Comparison of ENCODE assay signal across 28 mouse cellular contexts in the genomic region with DNA sequence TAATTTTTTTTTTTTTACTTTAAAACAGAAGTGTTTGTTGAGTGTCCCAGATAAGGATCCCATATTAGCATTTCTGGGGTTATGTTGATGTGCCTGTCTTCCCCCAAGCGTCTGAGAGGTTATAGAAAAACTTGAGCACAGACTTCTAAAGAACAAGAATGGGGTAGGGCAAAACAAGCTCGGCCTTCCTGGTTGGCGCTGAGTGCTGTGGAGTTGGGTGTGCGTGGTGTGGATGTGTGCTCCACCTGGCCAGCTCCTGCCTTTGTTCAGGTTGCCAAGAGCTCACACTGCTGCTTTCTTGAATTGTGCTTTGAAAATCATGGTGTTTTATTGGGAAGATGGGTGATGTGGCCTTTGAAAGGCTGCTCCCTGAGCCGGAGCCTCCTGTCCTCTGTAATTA. TPM values are rescaled to one million over a fixed set of nuclear protein-coding genes. Genes with fewer than 3 reads are reported as not detected.
DNase-seq lines count a peak whose midpoint lies in the region; ATAC-seq and TF ChIP-seq lines count a peak whose summit lies in the region.
"Had no signal": no experiment of that assay in that cellular context is flagged by ENCODE, and none has a peak within 500 bp of the region (broad histone marks: within the 10 kb centered on the region; RNA-seq: fewer than 3 reads in every experiment).

No protein-coding gene starts in this region.

- TF ChIP-seq POLR2A in lung, adult 2 months (IDR thresholded peaks at IDR 0.05; ENCODE audit: borderline replicate concordance, extremely low read depth, low read depth, low read length): no peak
- no peak for TF ChIP-seq POLR2A in MEL (IDR thresholded peaks at IDR 0.05; ENCODE audit: control insufficient read depth in 1 of 2, insufficient read depth in 1 of 2, low read depth in 1 of 2, low read length in 2 of 2, poor library complexity in 1 of 2)

- 0 out of 2 replicates have a peak overlapping the region, but pooled peaks have one; percentile 17 for H3K4me2 ChIP-seq in lung, embryonic 16.5 days (ENCODE audit: low read depth, low read length)
- H3K4me2 ChIP-seq: embryonic facial prominence, embryonic 12.5 days; heart, embryonic 12.5 days; hindbrain, embryonic 14.5 days; liver, embryonic 15.5 days had no signal

- no peaks in the 10 kb centered on the region for H3K27me3 ChIP-seq in MEL (ENCODE audit: control insufficient read depth in 1 of 2, insufficient read depth in 2 of 2, low read length in 2 of 2)
- no peaks in the 10 kb centered on the region for H3K27me3 ChIP-seq in lung, embryonic 16.5 days (ENCODE audit: control insufficient read depth, insufficient read depth, low read depth, low read length)
- H3K27me3 ChIP-seq: CH12.LX; embryonic facial prominence, embryonic 12.5 days; heart, embryonic 12.5 days; liver, embryonic 15.5 days had no signal

- TF ChIP-seq CTCF in lung, adult 2 months (IDR thresholded peaks at IDR 0.05; ENCODE audit: insufficient read depth, low read length): no peak
- TF ChIP-seq CTCF in MEL (IDR thresholded peaks at IDR 0.05 in 2 of 3, conservative IDR thresholded peaks at IDR 0.05 in 1 of 3; ENCODE audit: control insufficient read depth in 1 of 3, insufficient read depth in 1 of 3, low read depth in 2 of 3, low read length in 3 of 3, poor library complexity in 1 of 3, severe bottlenecking in 1 of 3): no peak

- peak overlapping the region; percentile 89 for H3K27ac ChIP-seq in MEL (ENCODE audit: control insufficient read depth, low read depth, low read length)
- peak overlapping the region; percentile 98 for H3K27ac ChIP-seq in lung, embryonic 16.5 days (ENCODE audit: low read length)
- H3K27ac ChIP-seq: embryonic facial prominence, embryonic 12.5 days; hindbrain, embryonic 14.5 days; left cerebral cortex, adult 2 months; liver, embryonic 15.5 days had no signal

- peak; percentile 65 to 74 for DNase-seq in lung, adult 18-20 months
- DNase-seq in lung, adult 2 months: no peak
- peak; percentile 47 for DNase-seq in MEL (ENCODE audit: low read depth, low spot score)
- no peak for DNase-seq in right cerebral cortex, postnatal 10 days (ENCODE audit: low spot score in 2 of 2)
- no peak for DNase-seq in kidney, postnatal 10 days
- DNase-seq: adrenal gland, adult 8-10 months; B cell, adult 2 months; cerebellum, adult 18-20 months; cerebellum, postnatal 14 days; gastrocnemius, postnatal 25 days; heart, adult 18-20 months; heart, postnatal 10 days; kidney, adult 18-20 months; liver; right cerebral cortex, postnatal 25 days; thymus, postnatal 36 days had no signal

- H3K36me3 ChIP-seq in MEL (ENCODE audit: control insufficient read depth in 1 of 2, insufficient read depth in 2 of 2, low read length in 2 of 2): peaks cover 45 to 46% of the 10 kb centered on the region in 2 experiments
- H3K36me3 ChIP-seq in lung, embryonic 16.5 days (ENCODE audit: control insufficient read depth, insufficient read depth, low read length): peaks cover 5% of the 10 kb centered on the region
- H3K36me3 ChIP-seq: liver, embryonic 15.5 days had no signal

- no peaks in the 10 kb centered on the region for H3K9me3 ChIP-seq in MEL (replicated peaks; ENCODE audit: insufficient read depth, low read length)
- no peaks in the 10 kb centered on the region for H3K9me3 ChIP-seq in lung, embryonic 16.5 days (ENCODE audit: control insufficient read depth, low read length)
- H3K9me3 ChIP-seq: embryonic facial prominence, embryonic 12.5 days; heart, embryonic 12.5 days; liver, embryonic 15.5 days had no signal

- no peak overlapping the region for H3K4me3 ChIP-seq in lung, adult 2 months (replicated peaks; ENCODE audit: extremely low read depth, low read depth, low read length)
- peak overlapping the region in 1 of 2 experiments; percentile 25; a peak in 1 of 4 replicates for H3K4me3 ChIP-seq in MEL (ENCODE audit: control insufficient read depth in 1 of 2, insufficient read depth in 1 of 2, low read depth in 2 of 2, low read length in 2 of 2)
- H3K4me3 ChIP-seq in lung, embryonic 16.5 days (ENCODE audit: low read length): no peak overlapping the region
- H3K4me3 ChIP-seq: embryonic facial prominence, embryonic 12.5 days; heart, embryonic 12.5 days; left cerebral cortex, adult 2 months; liver, embryonic 15.5 days had no signal

- WGBS in lung, adult 2 months: 66% methylated on average over 5 of the region's 5 CpGs
- WGBS in lung, embryonic 16.5 days: 68% methylated on average over 5 of the region's 5 CpGs

- TF ChIP-seq RAD21 in MEL (IDR thresholded peaks at IDR 0.05; ENCODE audit: low read depth, low read length): no peak

- peaks cover 31% of the 10 kb centered on the region for H3K4me1 ChIP-seq in lung, adult 2 months (ENCODE audit: control insufficient read depth, insufficient read depth, low read length)
- peaks cover 37 to 51% of the 10 kb centered on the region in 2 experiments for H3K4me1 ChIP-seq in MEL (ENCODE audit: control insufficient read depth in 1 of 2, insufficient read depth in 2 of 2, low read length in 2 of 2)
- peaks cover 16% of the 10 kb centered on the region for H3K4me1 ChIP-seq in lung, embryonic 16.5 days (replicated peaks; ENCODE audit: control insufficient read depth, insufficient read depth, low read length)
- H3K4me1 ChIP-seq: liver, embryonic 15.5 days had no signal

- peaks cover 15% of the 10 kb centered on the region for H3K79me2 ChIP-seq in MEL (ENCODE audit: control insufficient read depth, insufficient read depth, low read length, poor library complexity)

- ATAC-seq in lung, embryonic 16.5 days (ENCODE audit: low read depth): peak; percentile 62
- 0 out of 2 replicates have a peak, but pooled peaks have one; percentile 7 for ATAC-seq in megakaryocyte-erythroid progenitor cell, adult 5-6 weeks (replicated peaks; ENCODE audit: low FRiP score, low TSS enrichment, poor library complexity, severe bottlenecking)
- ATAC-seq: activated CD4-positive, CD25-positive, alpha-beta regulatory T cell, adult 4 months; forebrain, embryonic 14.5 days; inflammation-experienced regulatory T-cells, adult 6 months; midbrain, embryonic 16.5 days had no signal

- H3K9ac ChIP-seq in MEL (ENCODE audit: control insufficient read depth, low read depth, low read length, poor library complexity, severe bottlenecking): peak overlapping the region; percentile 35
- H3K9ac ChIP-seq in lung, embryonic 16.5 days (ENCODE audit: low read length): peak overlapping the region; percentile 26; the same call in 1 of the 2 replicates
- H3K9ac ChIP-seq: embryonic facial prominence, embryonic 12.5 days; heart, embryonic 12.5 days; hindbrain, embryonic 14.5 days; liver, embryonic 15.5 days had no signal

- TF ChIP-seq EP300 in MEL (IDR thresholded peaks at IDR 0.05; ENCODE audit: low read depth in 1 of 2, low read length in 2 of 2): no peak

TF ChIP-seq in MEL, 35 proteins besides CTCF, POLR2A, EP300 and RAD21:
- TF ChIP-seq MXI1 (IDR thresholded peaks at IDR 0.05; ENCODE audit: low read depth, low read length): no peak
- no peak for TF ChIP-seq USF2 (IDR thresholded peaks at IDR 0.05; ENCODE audit: borderline replicate concordance in 1 of 2, insufficient read depth in 1 of 2, low read depth in 1 of 2, low read length in 2 of 2)
- TF ChIP-seq TCF12 (IDR thresholded peaks at IDR 0.05; ENCODE audit: low read depth, low read length): 0 out of 2 replicates have a peak, but pooled peaks have one; percentile 22
- no peak for TF ChIP-seq SMC3 (IDR thresholded peaks at IDR 0.05; ENCODE audit: low read depth, low read length)
- TF ChIP-seq ZMIZ1 (IDR thresholded peaks at IDR 0.05; ENCODE audit: low read depth, low read length): no peak
- no peak for TF ChIP-seq GABPA (IDR thresholded peaks at IDR 0.05; ENCODE audit: low read depth, low read length)
- TF ChIP-seq TAL1 (IDR thresholded peaks at IDR 0.05; ENCODE audit: low read length): no peak
- TF ChIP-seq ETS1 (IDR thresholded peaks at IDR 0.05; ENCODE audit: low read depth, low read length): 0 out of 2 replicates have a peak, but pooled peaks have one; percentile 9
- no peak for TF ChIP-seq BHLHE40 (IDR thresholded peaks at IDR 0.05; ENCODE audit: borderline replicate concordance, low read depth, low read length)
- no peak for TF ChIP-seq CHD1 (IDR thresholded peaks at IDR 0.05; ENCODE audit: low read depth, low read length)
- TF ChIP-seq KAT2A (conservative IDR thresholded peaks at IDR 0.05; ENCODE audit: low read depth, low read length): no peak
- 0 out of 2 replicates have a peak, but pooled peaks have one; percentile 41 for TF ChIP-seq GATA1 (IDR thresholded peaks at IDR 0.05; ENCODE audit: low read depth, low read length)
- no peak for TF ChIP-seq MYB (IDR thresholded peaks at IDR 0.05; ENCODE audit: low read depth, low read length)
- TF ChIP-seq JUND (IDR thresholded peaks at IDR 0.05; ENCODE audit: low read depth, low read length): no peak
- TF ChIP-seq ZNF384 (IDR thresholded peaks at IDR 0.05; ENCODE audit: low read depth, low read length): peak; percentile 90; the same call in 1 of the 2 replicates

RNA-seq across cellular contexts. Expression of a gene that starts 48.1 kb away (rescaled TPM):
- polyA plus RNA-seq in lung, adult 2 months (2012; rRNA removed): 102 and 155 TPM in 2 replicates
- 58.3 and 61.7 TPM in 2 replicates for total RNA-seq in MEL (2012; rRNA removed)
- 10 to 100 TPM; 52.3 to 73.0 TPM for polyA plus RNA-seq in MEL (2012; ENCODE audit: insufficient read depth in 1 of 2, insufficient read length in 2 of 2, low read depth in 1 of 2, low replicate concordance in 2 of 2, missing spikeins in 1 of 2)
- polyA plus RNA-seq in lung, embryonic 16.5 days (2015; fragmentation: Nextera tagmentation; extraction: Ambion mirVana): 94.6 and 96.3 TPM in 2 replicates
- total RNA-seq in megakaryocyte-erythroid progenitor cell, adult 5-6 weeks (2014; fragmentation: Nextera tagmentation): 25.5 and 29.9 TPM in 2 replicates
- 37.4 and 39.8 TPM in 2 replicates for total RNA-seq in megakaryocyte-erythroid progenitor cell, adult 5-6 weeks (2017)

Comparison
In these comparisons a context has a peak if more than half of its experiments do, and no peak if none do; other contexts are left out.
1. DNase-seq: peak in lung, adult 18-20 months (2 of 2) and MEL (single experiment); none in lung, adult 2 months (single experiment), right cerebral cortex, postnatal 10 days (0 of 2) and kidney, postnatal 10 days (single experiment).